Mouse (Mus musculus) embryonic facial prominence, embryonic 11.5 days (tissue): ENCODE data around the gene Serinc3. TPM values are rescaled to one million over a fixed set of nuclear protein-coding genes. Genes with fewer than 3 reads are reported as not detected.

ENCODE experiments used
- ATAC-seq: fragments of 200-750 bp; cut with Nextera tagmentation; replicated peaks from 2 replicates; pipeline ENCODE4 v1.8.0; 2017; ENCODE audit warnings: low read depth; ENCODE audit not compliant: insufficient number of reproducible peaks, low FRiP score, low TSS enrichment
- DNase-seq: peaks from one replicate; pipeline ENCODE4 v3.0.0-alpha.2; 2015; ENCODE audit warnings: low spot score
- H3K27ac ChIP-seq: fragments of 300-500 bp; sonication (generic); replicated peaks from 2 replicates; pipeline ENCODE4 v1.5.1; 2014; ENCODE audit warnings: mild to moderate bottlenecking, low read depth, low read length, control low read depth
- H3K27me3 ChIP-seq: fragments of 300-500 bp; sonication (generic); 2 replicates; pipeline ENCODE4 v1.6.1; 2014; ENCODE audit warnings: mild to moderate bottlenecking, low read length, moderate library complexity, mixed read lengths; ENCODE audit not compliant: control insufficient read depth, insufficient read depth
- H3K36me3 ChIP-seq: fragments of 300-500 bp; sonication (generic); replicated peaks from 2 replicates; pipeline ENCODE4 v1.6.1; 2014; ENCODE audit warnings: low read depth, mild to moderate bottlenecking, low read length, moderate library complexity, mixed read lengths; ENCODE audit not compliant: control insufficient read depth, insufficient read depth
- H3K4me1 ChIP-seq: fragments of 300-500 bp; sonication (generic); 2 replicates; pipeline ENCODE4 v1.6.1; 2014; ENCODE audit warnings: low read length, mixed read lengths; ENCODE audit not compliant: control insufficient read depth, insufficient read depth
- H3K4me2 ChIP-seq: fragments of 300-500 bp; sonication (generic); 2 replicates; pipeline ENCODE4 v1.6.1; 2014; ENCODE audit warnings: low read depth, mild to moderate bottlenecking, control low read depth, low read length, moderate library complexity
- H3K4me3 ChIP-seq: fragments of 300-500 bp; sonication (generic); 2 replicates; pipeline ENCODE4 v1.5.1; 2014; ENCODE audit warnings: low read depth, low read length, control low read depth
- H3K9ac ChIP-seq: fragments of 300-500 bp; sonication (generic); replicated peaks from 2 replicates; pipeline ENCODE4 v1.6.1; 2014; ENCODE audit warnings: mild to moderate bottlenecking, control low read depth, low read length
- H3K9me3 ChIP-seq: fragments of 300-500 bp; sonication (generic); replicated peaks from 2 replicates; pipeline ENCODE4 v1.6.1; 2016; ENCODE audit warnings: mild to moderate bottlenecking, low read length, inconsistent platforms, mixed read lengths; ENCODE audit not compliant: control insufficient read depth
- WGBS: fragments of 180-500 bp; shearing (Covaris S2); extraction: QIAGEN DNeasy Blood & Tissue Kit; methylation state at CpG from one replicate; pipeline ENCODE4 v1.1.7; 2014; 5-methylcytosine and 5-hydroxymethylcytosine counted together
- polyA plus RNA-seq: library from polyadenylated mRNA; unstranded; fragments of >200 nt; fragmentation: Nextera tagmentation; extraction: Ambion mirVana; gene quantifications from 2 replicates; pipeline ENCODE4 v1.2.1, GENCODE M21; 2014

Serinc3 gene
- polyA plus RNA-seq, 1 experiment from 2014 or later = 26.0 TPM

DNA sequence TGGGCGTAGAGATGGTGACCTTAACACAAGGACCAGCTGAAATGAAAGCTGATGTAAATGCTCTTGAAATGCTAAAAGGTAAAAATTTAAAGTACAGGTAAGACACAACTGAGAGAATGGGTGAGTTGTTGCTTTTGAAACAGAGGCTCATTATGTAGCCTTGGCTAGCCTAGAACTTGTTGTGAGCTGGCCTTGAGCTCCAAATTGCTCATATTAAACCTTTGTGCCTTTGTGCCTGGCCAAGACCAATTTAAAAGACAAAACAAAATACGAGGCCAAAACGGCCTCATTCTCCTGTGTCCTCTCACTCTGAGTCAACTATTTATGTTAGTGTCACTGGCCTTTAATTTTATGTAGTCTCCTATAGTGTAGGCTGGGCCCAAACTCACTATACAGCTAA lies 42.0 kb upstream of the Serinc3 start:
- ATAC-seq (no peak), DNase-seq (no peak)
- WGBS = 79% methylated on average over 3 of the region's 3 CpGs
- Histone ChIP-seq H3K4me1 (no peaks in the 10 kb centered on the region), H3K9ac (no peak overlapping the region), H3K27me3 (no peaks in the 10 kb centered on the region), H3K27ac (no peak overlapping the region), H3K9me3 (no peaks in the 10 kb centered on the region), H3K4me3 (no peak overlapping the region), H3K36me3 (no peaks in the 10 kb centered on the region), H3K4me2 (no peak overlapping the region)

- no peak for ATAC-seq
- Histone ChIP-seq H3K9me3 (no peaks in the 10 kb centered on the region), H3K4me2 (no peak overlapping the region), H3K27me3 (no peaks in the 10 kb centered on the region), H3K4me1 (no peaks in the 10 kb centered on the region), H3K36me3 (no peaks in the 10 kb centered on the region), H3K4me3 (no peak overlapping the region), H3K27ac (no peak overlapping the region), H3K9ac (no peak overlapping the region)
- DNase-seq = no peak
- WGBS = 88% methylated on average over 5 of the region's 5 CpGs
These were observed 41.3 kb upstream of the Serinc3 start for GRCm38 (mm10) chr2:163686233-163686632.

GRCm38 (mm10) chr2:163685761-163686200 lies 40.9 kb upstream of the Serinc3 start:
- WGBS = 74% methylated on average over 6 of the region's 6 CpGs
- DNase-seq = no peak
- Histone ChIP-seq H3K27ac (no peak overlapping the region), H3K4me3 (no peak overlapping the region), H3K36me3 (no peaks in the 10 kb centered on the region), H3K4me2 (no peak overlapping the region), H3K27me3 (no peaks in the 10 kb centered on the region), H3K4me1 (no peaks in the 10 kb centered on the region), H3K9me3 (no peaks in the 10 kb centered on the region), H3K9ac (no peak overlapping the region)
- no peak for ATAC-seq

GRCm38 (mm10) chr2:163685287-163685686 lies 40.4 kb upstream of the Serinc3 start:
- Histone ChIP-seq H3K9me3 (no peaks in the 10 kb centered on the region), H3K4me1 (no peaks in the 10 kb centered on the region), H3K36me3 (no peaks in the 10 kb centered on the region), H3K9ac (no peak overlapping the region), H3K27ac (no peak overlapping the region), H3K27me3 (no peaks in the 10 kb centered on the region), H3K4me2 (no peak overlapping the region), H3K4me3 (no peak overlapping the region)
- no peak for ATAC-seq
- 69% methylated on average over 4 of the region's 4 CpGs for WGBS
- no peak for DNase-seq

DNA sequence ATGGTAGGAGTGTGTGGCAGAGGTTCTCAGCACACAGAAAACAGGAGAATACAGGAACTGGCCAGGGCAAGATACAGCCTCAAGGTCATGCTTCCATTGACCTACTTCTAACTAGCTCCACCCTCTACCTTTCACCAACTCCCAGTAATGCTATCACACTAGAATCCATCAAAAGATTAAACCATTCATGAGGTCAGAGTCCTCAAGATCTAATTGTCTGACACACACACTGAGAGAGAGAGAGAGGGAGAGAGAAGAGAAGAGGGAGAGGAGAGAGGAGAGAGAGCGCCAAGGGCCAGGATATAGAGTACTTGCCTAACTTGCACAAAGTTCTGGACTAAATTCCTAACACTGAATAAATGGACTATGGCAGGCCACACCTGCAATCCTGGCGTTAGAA lies 37.4 kb upstream of the Serinc3 start:
- WGBS = 86% methylated on average over 2 of the region's 2 CpGs
- ATAC-seq (no peak), DNase-seq (no peak)
- Histone ChIP-seq H3K9ac (no peak overlapping the region), H3K27ac (no peak overlapping the region), H3K36me3 (no peaks in the 10 kb centered on the region), H3K4me2 (no peak overlapping the region), H3K4me3 (no peak overlapping the region), H3K4me1 (no peaks in the 10 kb centered on the region), H3K27me3 (no peaks in the 10 kb centered on the region), H3K9me3 (no peaks in the 10 kb centered on the region)

- DNase-seq (no peak), ATAC-seq (no peak)
These were observed 31.8 kb upstream of the Serinc3 start for GRCm38 (mm10) chr2:163676745-163677144.

DNA sequence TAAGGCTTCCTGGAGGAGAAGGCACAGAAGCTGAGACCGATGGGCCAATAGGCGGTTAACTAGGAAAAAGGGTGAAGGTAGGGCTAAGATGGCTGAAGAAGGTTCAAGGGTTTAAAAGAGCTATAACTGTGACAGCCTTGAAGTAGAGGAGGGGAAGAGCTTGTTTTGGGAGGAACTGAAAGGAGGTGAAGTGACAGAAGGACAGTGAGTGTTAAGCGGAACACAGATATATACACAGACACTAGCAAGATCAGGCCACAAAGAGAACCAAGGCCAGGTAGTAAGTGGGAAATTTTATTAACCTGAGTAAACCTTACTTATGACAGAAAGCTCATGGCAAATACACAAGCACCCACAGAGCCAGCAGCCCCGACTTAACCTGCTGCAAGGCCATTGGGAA lies 31.4 kb upstream of the Serinc3 start:
- Histone ChIP-seq H3K36me3 (no peaks in the 10 kb centered on the region), H3K4me2 (no peak overlapping the region), H3K27ac (no peak overlapping the region), H3K27me3 (no peaks in the 10 kb centered on the region), H3K4me3 (no peak overlapping the region), H3K9me3 (no peaks in the 10 kb centered on the region), H3K9ac (no peak overlapping the region), H3K4me1 (peaks cover 3% of the 10 kb centered on the region; the same call in 1 of the 2 replicates)
- DNase-seq = no peak
- no peak for ATAC-seq
- 94% methylated on average over 4 of the region's 4 CpGs for WGBS

More at GRCm38 (mm10) chr2:163676745-163677144, 31.8 kb upstream of the Serinc3 start:
- H3K27me3 ChIP-seq = no peaks in the 10 kb centered on the region
- no peak overlapping the region for H3K4me3 ChIP-seq
- H3K4me1 ChIP-seq = peaks cover 3% of the 10 kb centered on the region; the same call in 1 of the 2 replicates
- no peak overlapping the region for H3K27ac ChIP-seq
- WGBS = 89% methylated on average over 3 of the region's 3 CpGs
- no peaks in the 10 kb centered on the region for H3K9me3 ChIP-seq
- no peak overlapping the region for H3K9ac ChIP-seq
- H3K36me3 ChIP-seq = no peaks in the 10 kb centered on the region
- no peak overlapping the region; the same call in 1 of the 2 replicates for H3K4me2 ChIP-seq

DNA sequence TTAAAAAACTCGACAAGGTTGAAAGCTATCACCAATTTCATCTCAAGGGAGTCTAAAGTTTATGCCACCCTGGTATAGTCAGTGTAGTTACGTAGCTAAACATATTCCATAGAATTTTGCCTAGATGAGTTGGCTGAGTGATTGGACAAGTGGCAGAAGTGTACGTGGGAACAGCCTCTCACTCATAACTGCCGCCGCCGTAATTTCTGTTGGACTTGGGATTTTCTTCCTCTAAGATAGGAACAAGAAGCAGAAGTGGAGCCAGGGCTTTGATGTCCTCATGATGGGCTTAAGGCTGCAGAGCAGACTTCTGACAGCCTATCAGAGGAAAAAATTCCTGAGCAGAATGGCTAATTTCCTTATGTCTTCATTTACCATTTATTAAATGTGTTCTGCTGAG lies 30.7 kb upstream of the Serinc3 start:
- no peak for DNase-seq
- Histone ChIP-seq H3K9ac (no peak overlapping the region), H3K36me3 (no peaks in the 10 kb centered on the region), H3K4me2 (no peak overlapping the region), H3K27me3 (no peaks in the 10 kb centered on the region), H3K4me3 (no peak overlapping the region), H3K4me1 (peaks cover 3% of the 10 kb centered on the region; the same call in 1 of the 2 replicates), H3K27ac (no peak overlapping the region), H3K9me3 (no peaks in the 10 kb centered on the region)
- ATAC-seq = no peak
- WGBS = 76% methylated on average over 6 of the region's 6 CpGs
